Mouse (Mus musculus) heart, adult 11 months (tissue): ENCODE results near the gene Atp6v1a.

Experiments used
- DNase-seq: peaks from one replicate; pipeline ENCODE4 v3.0.0; 2022

Gene Atp6v1a

DNA sequence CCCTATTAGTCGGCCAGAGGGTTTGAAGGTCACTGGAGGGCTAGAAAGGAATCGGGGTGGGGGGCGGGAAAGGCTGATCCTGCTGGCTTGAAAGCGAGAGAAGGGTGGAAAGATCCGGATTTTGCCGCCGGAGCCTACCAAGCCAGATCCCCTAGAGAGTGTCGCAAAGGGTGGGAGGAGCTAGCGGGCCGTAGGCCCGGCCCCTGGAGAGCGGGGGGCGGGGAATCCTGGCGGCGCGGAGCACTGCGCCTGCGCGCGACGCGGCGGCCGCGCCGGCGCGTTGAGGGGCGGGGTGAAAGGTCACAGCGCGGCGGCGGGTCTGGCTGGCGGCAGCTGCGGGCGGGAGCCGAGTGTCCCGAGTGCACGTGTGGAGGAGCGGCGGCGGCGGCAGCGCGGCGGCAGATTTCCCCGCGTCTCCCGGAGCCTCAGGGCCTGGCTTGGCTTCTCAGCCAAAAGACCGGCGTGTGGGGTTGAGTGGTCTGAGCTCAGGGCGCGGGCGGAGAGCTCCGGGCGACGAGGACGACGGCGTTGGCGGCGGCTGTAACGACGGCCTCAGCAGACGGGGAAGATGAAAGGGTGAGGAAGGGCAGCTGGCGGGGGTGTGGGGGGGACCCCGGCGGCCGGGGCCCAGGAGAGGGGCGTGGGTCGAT is at the start of gene Atp6v1a, which contains the start of gene Naa50:
Gene Atp6v1a, minus strand, starts transcription at position 170 of the 650 bp plus-strand sequence.
Gene Naa50, plus strand, starts transcription at position 295 of the 650 bp plus-strand sequence.
- peak; percentile 99 for DNase-seq

DNA sequence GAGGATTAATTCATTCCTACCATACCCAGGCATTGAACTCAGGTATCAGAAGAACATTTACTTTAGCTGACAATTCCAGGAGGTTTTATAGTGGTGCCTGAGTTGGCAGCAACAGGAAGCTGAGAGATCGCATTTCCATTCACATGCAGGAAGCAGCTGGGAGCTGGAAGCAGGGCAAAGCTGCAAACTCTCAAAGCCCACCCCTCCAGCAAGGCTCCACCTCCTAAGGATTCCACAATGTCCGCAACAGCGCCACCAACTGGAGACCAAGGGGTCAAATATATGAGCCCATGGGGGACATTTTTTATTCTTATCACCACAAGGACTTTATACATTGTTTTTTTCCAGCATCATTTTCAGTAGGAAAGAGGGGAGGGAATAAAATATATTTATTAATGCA is 49.3 kb upstream of the Atp6v1a start:
- DNase-seq: peak; percentile 40

DNA sequence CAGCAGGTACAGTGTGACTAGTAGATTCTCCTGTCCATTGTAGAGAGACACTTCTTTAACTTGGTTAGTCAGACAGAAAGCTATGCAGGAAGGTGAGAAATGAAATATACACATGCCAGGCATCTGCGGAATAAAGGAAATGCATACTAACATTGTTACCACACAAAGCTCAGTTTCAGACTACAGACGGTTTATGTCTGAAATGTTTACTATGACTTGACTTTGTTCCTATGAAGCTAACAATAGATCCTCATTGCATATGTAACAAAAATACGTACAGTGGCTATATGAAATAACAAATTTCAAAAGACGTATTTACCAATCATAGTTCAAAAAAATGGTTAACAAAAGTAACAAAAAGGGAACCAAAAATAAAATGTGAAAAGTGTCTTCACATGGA is 47.7 kb upstream of the Atp6v1a start:
- DNase-seq: no peak

DNA sequence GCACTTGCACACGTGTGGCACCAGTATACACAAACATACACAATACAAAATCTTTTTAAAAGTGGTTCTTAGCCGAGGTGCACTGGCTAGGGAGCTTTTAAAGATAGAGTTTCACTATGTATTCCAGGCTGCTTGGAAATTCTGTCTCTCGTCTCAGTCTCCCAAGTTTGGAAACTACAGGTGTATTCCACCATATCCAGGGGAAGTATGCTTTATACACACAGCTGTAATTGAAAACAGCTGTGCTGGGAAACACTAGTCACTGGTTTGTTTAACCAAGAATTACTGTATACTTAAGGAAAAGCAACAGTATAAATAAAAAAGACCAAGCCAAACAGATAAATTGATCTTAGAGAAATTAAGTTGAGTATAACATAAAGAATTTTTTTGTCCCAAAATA is 45.3 kb upstream of the Atp6v1a start:
- no peak for DNase-seq

DNA sequence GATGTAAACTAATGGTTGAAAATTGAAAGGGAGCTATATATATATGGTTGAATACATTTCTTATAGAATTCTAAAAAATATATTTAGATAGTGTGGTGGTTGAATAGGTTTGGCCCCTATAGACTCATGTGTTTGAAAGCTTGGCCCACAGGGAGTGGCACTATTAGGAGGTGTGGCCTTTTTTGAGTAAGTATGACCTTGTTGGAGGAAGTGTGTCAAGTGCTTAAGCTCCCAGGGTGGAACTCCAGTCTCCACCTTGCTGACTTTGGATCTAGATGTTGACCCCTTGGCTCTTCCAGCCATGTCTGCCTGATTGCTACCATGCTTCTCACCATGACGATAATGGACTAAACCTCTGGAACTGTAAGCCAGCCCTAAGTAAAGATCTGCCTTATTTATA is 43.1 kb upstream of the Atp6v1a start:
- no peak for DNase-seq

DNA sequence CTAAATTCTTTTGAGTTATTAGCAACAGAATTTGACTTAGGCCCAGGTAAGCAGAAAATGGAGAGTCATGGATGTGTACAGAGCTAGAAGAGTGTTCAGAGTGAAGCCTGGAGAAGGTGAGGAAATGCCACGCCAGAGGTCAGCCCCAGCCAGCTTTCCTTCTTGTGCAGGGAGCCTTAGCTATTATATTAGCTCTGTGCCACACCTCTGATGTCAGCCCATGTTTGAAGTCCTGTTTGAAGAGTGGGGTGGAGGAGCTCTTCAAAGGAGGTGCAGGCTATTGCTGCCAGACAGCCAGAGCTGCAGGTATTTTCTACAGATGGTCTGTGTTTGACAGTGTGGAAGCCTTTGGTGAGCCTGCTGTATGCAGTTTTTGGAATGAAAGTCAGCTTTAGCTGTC is 39.0 kb upstream of the Atp6v1a start:
- peak; percentile 45 for DNase-seq

DNA sequence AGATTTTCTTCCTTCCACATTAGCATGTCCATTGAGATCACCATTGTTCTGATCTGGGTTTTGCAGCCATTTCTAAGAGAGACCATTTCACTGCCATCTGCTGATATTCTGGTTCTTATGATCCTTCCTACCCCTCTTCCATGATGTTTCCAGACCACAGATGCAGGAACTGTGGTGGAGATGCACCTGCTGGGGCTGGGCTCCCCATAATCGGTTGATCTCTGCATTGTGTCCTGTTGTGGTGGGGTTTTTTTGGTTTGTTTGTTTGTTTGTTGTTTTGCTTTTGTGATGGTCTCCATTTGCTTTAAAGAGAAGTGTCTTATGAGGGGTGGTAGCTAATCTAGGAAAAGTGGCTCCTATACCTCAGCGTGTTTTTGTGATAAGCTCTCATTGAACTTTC is 37.0 kb upstream of the Atp6v1a start:
- peak; percentile 76 for DNase-seq

DNA sequence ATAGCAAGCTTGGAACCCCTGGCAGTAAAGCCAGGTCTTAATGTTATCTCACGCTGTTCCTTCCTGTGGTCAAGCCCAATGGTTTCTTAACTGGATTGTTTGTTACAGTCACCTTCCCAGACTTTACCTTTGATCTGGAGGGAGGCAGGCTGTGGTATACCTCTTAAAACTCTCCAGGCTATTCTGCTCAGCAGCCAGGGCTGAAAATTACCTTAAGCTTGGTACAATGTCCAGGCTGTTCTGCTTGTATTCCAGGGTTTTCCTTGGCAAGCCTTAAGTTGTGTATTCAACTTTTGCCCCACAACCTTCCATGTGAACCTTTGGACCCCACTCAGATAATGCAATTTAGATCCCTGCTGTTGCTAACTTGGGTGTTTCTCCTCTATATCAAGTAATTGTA is 35.5 kb upstream of the Atp6v1a start:
- DNase-seq: peak; percentile 61

DNA sequence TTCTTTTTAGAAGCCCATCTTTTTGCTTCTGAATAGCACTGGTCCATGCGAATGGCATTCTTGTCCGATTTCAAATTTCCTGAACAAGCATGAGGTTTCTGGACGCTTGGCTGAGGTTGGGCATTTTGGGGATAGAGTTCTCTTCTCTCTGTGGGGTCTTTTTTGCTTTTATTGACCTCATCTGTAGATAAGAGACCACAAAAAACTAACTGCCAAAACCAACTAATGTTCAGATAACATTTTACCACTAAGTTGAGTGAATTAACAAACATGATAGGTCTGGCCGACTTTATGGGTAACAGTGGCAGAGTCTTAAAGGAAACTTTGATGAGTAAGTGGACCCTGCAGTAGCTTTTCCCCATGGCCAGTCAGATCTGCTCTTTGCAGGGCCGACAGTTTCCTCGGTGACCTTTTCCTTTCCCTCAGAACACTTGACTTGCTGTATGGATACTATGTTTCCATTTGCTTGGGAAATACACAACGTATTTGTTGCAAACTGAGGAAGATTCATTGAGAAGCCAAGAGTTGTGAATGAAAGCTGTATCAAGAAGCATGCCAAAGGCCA is 34.5 kb upstream of the Atp6v1a start:
- DNase-seq: peak; percentile 82

DNA sequence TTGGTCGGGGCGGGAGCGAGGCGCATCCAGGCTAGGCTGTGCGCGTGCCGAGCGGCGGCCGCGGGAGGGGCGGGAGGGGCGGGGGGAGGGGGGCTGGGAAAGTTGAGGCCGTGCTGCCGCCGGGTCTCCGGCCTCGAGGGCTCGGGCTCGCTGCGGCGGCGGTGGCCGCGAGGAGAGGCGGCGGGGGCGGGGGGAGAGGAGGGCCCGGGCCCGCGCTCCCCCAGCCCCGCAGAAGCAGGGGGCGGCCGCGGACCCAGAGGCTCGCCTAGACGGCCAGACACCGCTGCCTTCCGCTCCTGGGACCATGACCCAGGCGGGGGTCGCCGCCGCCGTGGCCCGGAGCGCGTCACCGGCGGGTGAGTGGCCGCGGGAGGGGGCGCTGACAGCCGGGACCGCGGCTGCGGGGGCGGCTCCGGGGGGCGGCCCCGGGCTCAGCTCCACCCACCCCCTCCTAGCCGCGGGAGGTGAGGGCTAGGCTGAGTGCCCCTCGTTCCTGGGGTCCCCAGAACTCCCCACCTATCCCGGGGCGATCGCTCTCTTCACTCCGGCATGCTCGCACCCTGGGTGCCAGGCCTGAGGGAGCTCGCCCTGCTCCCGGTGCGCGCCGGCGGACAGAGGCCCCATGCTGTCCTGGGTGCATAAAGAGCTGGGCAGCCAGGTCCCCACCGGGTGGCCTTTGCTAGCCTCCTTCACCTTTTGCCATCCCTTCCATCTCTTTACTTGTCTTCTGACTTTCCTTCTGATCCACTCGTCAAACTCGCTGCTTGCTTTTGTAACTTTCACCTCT is 33.8 kb upstream of the Atp6v1a start, which contains the start of gene Usf3:
Gene Usf3, plus strand, starts transcription at position 92 of the 787 bp plus-strand sequence.
- DNase-seq: peak; percentile 98

DNA sequence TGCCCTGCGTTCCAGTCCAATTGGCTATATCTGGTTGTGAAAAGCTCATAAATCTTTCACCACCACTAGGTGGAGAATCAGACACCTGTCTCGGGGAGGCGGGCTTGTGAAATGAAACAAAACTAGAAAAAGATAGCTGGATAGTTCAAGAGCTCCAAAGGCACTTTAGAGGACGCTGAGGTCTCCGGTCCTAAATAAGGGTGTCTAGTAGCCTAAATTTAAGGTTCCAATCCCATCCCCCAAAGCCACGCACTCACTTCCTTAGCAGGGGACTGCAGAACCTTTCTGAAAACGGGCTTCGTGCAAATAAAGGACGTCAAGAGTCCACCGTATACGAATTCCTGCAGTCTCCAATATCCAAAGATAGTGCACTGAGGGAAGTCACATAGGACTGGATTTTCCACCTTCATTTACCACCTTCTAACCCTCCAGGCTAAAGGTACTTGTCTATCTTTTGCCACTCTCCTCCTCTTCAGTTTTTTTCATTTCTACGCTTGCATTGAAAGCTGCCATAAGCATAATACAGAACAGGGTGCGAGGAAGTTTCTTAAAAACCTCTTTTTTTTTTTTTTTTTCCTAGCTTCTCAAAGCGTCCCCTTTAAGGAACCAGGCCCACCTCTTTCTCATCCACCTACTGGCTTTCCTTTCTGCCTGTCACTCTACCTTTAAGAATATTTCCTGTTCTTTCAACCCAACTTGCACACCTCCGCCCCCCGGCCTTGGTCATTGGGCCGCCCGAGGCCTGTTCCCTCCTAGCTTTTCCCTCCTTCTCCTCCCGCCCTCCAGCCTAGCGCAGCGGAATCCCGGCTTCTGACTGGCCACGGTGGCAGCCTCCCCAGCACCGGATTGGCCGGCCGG is 33.0 kb upstream of the Atp6v1a start:
- peak; percentile 100 for DNase-seq

DNA sequence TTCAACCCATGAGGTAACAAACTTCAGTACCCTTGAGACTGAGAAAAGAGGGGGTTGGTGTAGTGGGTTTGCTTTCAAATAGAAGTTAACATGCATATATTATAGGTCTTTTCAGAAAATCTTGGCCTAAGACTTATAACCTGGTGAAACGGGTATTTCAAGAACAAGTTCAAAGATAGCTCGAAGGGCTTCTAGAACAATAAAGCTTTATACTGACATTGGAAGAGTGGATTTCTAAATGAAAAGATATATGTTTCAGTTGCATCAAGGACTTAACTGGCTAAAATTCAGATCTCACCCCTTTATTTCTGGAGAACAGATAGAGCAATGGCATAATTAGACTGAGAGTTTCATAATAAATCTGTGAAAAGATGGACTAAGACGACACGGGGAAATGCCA is 29.5 kb upstream of the Atp6v1a start:
- DNase-seq: no peak

DNA sequence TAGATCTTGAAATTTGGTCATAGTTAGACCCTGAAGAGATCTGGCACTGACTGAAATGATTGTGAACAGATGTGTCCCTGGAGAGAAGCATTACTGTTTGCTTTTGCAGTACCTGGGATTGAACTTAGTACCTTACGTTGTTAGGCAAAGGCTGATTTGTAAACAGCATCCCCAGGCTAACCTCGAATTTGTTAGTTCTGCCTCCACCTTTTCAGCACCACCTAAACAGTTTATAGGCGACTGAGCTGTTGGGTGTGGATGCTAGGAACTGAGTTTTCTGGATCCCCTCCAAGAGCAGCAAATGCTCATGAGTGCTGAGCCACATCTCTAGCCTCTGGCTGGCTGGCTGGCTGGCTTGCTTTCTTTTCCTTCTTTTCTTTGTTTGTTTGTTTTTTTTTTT is 25.7 kb upstream of the Atp6v1a start:
- no peak for DNase-seq

DNA sequence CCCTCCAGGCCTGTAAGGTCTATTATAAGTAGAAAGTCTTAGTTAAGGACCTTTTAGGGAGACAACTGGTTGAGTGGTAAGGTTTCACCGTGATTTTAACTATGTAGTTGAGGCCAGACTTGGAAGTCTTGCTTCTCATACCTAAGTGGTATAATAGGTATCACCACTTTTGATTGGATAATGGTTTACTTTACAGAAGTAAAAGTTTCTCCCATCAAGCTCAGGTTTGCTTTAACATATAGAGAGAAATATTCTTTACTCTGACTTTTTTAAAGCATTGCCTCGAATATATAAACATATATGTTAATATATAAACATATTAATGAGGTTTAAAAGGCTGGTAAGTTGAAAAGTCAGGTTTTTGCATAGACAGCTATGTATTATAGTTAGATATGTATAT is 24.3 kb upstream of the Atp6v1a start:
- DNase-seq: no peak

DNA sequence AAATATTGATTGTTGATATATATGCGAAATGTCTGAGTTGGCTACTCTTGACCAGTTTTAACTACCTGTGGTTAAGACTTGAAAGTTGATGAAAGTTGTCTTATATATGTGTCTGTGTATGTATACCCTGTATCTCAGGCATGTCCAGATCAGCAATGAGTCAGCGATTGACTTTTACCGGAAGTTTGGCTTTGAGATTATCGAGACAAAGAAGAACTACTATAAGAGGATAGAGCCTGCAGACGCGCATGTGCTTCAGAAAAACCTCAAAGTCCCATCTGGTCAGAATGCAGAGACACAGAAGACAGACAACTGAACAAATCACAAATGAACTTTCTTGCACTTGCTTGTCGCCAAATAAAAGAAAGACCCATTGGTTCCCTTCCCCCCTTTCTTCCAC is 19.8 kb upstream of the Atp6v1a start:
- DNase-seq: no peak

DNA sequence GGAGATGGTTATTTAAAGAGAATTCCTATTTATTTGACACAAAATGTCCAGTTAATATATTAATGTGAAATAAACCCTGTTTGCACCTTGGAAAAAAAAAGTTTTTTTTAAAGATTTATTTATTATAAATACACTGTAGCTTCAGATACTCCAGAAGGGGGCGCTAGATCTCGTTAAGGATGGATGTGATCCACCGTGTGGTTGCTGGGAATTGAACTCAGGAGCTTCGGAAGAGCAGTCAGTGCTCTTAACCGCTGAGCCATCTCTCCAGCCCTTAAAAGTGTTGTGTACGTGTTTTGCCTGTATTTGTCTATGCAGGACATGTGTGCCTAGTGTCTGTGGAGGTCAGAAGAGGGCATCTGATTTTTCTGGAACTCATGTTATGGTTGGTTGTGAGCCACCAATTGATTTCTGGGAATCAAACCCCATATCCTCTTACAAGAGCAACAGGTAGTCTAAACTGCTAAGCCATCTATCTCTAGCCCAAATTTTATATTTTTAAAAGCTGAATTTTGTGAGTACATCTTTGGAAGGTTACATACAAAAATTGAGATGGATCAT is 15.1 kb upstream of the Atp6v1a start:
- DNase-seq: peak; percentile 71

DNA sequence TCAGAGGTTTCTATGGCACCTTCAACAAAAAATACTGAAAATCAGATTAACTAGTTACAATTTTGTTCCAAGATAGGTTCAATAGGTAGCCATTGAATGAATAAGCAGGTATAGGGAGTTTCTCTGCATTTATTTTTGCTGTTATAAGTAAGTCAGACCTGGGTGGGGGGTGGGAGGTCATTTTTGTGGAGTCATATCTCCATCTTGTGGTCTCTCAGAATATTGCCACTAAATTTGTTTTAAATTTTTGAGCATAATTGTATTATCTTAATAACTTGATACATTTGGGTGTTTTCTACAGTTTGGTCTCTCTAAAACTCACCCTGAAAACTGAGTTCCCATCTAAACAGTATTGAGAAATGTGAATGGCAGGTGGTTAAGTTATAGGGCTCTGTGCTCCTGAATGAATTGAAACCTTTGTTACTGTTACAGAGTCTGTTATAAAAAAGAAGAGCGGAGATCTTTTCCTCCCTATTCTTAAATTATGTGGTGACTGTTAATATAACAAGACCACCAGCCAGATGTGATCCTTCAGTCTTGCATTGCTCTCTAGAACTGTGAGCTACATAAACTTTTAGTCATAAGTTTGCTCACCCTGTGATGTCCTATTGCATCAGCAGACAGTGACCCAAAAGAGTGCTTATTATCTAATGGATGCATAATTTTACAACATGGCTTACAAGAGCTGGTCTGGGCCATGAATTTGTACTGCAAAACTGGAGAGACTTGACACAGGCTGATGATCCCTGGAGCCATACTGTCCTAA is 9.7 kb upstream of the Atp6v1a start:
- DNase-seq: no peak

DNA sequence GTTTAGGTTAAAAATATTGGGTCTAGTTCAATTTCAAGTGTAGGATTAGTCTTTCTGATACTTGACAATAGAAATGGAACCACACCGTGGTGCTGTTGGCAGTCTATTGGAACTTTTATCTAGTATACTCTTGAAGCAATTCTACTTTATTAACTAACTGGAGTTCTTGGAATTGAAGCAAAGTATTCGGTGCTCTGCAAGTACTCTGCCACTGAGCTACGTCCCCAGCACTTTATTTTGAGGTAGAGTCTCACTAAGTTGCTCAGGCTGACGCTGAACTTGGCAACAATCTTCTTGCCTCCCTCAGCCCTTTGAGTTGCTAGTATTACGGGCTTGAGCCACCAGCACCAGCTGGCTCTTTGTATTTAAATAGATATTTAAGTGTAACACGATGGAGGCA is 2.0 kb upstream of the Atp6v1a start:
- no peak for DNase-seq

DNA sequence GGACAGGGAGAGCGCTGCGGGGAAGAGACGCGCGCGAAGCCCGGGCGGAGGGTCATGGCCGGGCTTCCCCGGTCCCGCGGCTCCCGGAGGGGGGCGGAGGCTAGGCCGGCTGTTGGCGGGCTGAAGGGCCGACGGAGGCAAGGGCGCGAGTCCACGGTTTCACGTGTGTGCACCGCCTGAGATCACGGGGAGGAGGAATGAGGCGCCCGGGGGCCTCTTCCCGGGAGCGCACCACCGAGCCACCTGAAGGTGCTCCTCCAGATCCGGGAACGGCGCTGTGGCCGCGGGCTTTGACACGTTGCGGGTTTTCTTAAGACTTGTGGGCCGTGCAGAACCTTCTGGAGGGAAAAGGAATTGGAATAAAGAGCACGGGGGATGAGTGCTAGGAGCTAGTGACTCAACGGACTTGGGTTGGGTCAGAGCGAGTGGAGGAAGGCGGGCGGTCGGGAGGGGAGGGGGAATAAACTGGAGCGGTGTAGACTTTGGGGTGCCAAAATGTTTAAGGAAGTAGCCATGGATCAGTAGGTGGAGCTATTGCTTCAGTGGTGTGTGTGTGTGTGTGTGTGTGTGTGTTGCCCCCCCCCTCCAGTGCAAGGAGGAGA is 782 bp upstream of the Atp6v1a start:
- DNase-seq: peak; percentile 99

DNA sequence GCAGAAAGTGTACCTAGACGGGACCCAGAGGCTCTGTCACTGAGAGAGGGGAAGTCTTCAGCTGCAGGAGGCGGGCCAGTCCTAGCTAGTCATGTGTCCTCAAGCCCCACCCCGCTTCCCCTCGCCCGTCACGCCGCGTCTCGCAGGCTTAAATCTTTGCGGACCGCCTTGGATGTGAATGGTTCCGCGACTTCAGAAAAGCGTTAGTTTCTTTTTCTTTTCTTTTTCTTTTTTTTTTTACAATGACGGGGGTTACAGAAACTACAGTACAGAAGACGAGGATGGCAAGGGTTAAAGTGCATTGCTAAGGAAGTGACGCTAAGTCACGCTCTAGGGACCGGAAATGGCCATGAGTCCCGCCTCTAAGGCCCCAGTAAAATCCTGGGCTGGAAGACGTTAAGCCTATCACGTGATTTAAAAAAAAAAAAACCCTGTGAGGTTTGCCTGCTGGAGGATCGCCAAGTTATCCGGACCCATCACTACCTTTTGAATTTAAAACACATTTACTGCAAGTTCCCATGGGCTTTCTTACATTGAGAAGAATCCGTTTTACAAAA is 448 bp downstream of the Atp6v1a start:
- DNase-seq: peak; percentile 99

DNA sequence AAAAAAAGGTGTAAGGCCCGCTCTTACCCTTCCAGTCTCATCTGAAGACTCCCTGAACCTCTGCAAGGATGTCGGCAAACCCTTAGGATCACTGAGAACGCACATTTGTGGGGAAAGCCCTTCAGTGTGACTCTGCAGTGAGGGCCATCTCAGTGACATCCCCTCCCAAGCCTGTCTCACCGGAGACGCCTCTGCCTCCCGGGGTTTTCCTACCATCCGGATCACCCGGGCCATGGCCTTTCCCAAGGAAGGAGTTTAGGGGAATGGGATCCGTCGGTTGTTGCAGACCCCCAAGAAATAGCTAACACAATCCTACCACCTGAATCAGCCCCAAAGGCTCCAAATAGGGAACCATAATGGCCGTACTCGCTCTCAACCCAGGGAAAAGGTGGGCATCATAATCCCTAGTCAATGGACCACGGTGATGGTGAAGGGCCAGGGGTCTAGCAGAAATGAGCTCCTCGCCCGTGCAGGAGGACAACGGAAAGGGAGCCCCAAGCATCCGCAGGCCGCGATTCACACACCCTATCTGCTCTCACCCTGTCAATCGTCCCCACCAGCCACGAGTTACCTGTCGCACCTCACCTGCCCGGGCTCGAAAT is 1.0 kb downstream of the Atp6v1a start:
- no peak for DNase-seq
